Mouse (Mus musculus) pancreas, adult 10 weeks (tissue): Measurements from ENCODE around the gene Krtap4-6. TPM values are rescaled to one million over a fixed set of nuclear protein-coding genes. Genes with fewer than 3 reads are reported as not detected.

Experiments
- polyA plus RNA-seq: library from polyadenylated mRNA; stranded (reverse); fragments of 350-450 nt; fragmentation: Illumina TruSeq; extraction: RNeasy Lipid Tissue Mini Kit (QIAGEN cat#74804); gene quantifications from one replicate; pipeline ENCODE4 v1.2.3, GENCODE M21; 2015; ENCODE audit warnings: low read depth, low replicate concordance; ENCODE audit not compliant: insufficient read depth

Krtap4-6 gene
- polyA plus RNA-seq: not detected

DNA sequence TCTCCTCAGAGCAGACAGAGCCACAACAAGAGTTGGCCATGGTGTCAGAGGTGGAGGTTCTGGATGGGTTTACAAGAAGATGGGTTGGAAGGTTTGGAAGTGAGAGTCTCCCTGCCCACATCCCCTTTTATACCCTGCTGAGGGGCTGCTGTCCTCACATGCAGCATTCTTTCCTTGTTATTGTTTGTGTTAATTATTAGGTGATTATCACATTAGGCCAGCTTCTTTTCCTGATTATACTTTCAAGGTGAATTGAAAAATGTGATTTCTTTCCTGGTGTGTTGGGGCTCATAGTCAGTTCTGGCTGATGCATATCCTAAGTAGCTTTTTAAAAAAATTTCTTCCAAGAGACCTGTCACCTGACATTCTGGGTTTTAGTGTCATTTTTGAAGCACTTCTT is at the start of gene Krtap4-6:
Krtap4-6 (minus strand) TSS at position 101 of the 400 bp plus-strand sequence.

DNA sequence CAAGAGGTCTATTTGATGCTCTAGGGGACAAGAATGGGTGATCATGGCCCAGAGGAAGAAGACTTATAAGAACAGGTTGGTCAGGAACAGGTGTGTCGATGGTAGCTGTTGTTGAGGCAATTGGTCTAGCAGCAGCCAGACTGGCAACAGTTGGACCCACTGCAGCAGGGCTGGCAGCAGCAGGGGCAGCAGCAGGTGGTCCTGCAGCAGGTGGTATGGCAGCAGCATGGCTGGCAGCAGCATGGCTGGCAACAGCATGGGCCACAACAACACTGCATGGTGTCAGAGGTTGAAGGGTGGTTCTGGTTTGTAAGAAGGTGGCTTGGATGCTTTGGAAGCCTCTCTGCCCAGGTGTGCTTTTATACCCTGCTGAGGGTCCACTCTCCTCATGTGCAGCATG is 24.7 kb upstream of the Krtap4-6 start, which contains the start of gene Gm14190:
Gm14190 (minus strand) TSS at position 278 of the 400 bp plus-strand sequence.

DNA sequence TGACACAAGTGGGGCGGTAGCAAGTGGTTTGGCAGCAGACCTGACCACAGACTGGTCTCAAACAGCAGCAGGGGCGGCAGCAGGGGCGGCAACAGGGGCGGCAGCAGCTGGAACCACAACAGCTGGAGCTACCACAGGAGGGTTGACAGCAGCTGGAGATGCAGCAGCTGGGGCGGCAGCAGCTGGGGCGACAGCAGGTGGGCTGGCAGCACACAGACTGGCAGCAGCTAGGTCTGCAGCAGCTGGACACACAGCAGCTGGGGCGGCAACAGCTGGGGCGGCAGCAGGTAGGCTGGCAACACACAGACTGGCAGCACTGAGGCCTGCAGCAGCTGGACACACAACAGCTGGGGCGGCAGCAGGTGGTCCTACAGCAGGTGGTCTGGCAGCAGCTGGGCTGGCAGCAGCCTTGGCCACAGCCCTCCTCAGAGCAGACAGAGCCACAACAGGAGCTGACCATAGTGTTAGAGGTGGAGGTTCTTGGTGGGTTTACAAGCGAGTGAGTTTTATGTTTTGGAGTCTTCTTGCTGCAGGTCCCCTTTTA is 7.2 kb downstream of the Krtap4-6 start, which contains the start of gene Gm11563:
Gm11563 (minus strand) TSS at position 494 of the 544 bp plus-strand sequence.

DNA sequence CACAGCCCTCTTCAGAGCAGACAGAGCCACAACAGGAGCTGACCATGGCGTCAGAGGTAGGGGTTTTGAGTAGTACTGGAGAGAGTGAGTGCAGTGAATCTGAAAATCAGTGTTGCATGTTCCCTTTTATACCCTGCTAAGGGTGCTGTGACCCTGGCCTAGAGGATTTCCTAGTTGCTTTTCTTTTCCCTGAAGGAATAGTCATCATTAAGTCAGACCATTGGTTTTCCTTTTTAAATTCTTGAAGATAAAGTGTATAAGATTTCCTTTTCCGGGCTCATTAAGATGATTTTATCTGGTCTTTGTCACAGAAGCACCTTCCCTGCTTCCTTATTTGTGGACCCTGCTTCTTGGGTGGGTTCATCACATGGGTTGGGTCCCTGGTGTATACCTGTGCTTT is 15.6 kb downstream of the Krtap4-6 start, which contains the start of gene Gm11555:
Gm11555 (minus strand) TSS at position 101 of the 400 bp plus-strand sequence.

DNA sequence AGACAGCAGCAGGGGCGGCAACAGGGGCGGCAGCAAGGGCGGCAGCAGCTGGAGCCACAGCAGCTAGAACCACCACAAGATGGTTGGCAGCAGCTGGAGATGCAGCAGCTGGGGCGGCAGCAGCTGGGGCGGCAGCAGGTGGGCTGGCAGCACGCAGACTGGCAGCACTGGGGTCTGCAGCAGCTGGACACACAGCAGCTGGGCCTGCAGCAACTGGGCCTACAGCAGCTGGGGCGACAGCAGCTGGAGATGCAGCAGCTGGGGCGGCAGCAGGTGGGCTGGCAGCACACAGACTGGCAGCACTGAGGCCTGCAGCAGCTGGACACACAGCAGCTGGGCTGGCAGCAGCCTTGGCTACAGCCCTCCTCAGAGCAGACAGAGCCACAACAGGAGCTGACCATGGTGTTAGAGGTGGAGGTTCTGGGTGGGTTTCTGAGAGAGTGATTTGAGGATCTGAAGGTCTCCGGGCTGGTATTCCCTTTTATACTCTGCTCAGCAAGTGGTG is 22.1 kb downstream of the Krtap4-6 start, which contains the start of gene Krtap4-7:
Krtap4-7 (minus strand) TSS at position 455 of the 505 bp plus-strand sequence.

DNA sequence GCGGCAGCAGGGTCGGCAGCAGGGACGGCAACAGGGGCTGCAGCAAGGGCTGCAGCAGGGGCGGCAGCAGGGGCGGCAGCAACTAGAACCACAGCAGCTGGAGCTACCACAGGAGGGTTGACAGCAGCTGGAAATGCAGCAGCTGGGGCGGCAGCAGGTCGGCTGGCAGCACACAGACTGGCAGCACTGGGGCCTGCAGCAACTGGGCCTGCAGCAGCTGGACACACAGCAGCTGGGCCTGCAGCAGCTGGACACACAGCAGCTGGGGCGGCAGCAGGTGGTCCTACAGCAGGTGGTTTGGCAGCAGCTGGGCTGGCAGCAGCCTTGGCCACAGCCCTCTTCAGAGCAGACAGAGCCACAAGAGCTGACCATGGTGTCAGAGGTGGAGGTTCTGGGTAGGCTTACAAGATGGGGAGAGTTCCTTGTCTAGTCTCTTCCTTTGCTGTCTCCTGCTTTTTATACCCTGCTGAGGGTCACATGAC is 31.1 kb downstream of the Krtap4-6 start, which contains the start of gene Krtap4-2:
Krtap4-2 (minus strand) TSS at position 432 of the 482 bp plus-strand sequence.

DNA sequence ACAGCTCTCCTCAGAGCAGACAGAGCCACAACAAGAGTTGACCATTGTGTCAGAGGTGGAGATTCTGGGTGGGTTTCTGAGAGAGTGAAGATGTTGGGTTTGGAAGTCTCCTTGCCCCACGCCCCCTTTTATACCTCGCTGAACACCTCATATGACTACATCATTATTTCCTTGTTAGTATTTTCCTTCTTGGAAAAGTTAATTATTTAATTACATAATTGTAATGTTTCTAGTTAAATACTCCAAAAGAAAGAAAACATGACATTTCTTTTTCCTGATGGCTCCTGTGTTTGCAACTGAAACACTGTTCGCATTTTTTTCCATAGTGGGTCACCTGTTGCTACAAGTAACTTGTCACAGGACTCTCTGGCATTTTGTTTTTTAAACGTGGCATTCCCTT is 37.6 kb downstream of the Krtap4-6 start, which contains the start of gene Krtap4-1:
Krtap4-1 (minus strand) TSS at position 101 of the 400 bp plus-strand sequence.

DNA sequence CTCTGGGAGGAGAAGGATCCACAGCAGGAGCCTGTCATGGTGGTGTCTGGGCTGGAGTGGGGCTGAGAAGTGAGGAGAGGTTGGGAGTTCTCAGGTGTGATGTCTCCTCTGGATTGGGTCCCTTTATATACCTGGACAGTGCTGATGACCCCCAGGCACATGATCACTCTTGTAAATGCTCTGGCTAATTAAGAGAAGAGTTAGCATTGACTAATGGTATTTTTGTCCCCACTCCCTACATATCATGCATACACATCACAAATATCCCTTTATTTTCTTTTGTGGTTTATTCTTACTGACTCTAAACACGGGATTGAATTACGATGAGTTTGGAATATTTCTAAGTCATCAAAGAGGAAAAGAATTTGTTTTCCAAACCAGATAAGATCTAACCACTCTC is 45.4 kb downstream of the Krtap4-6 start, which contains the start of gene Gm11562:
Gm11562 (minus strand) TSS at position 101 of the 400 bp plus-strand sequence.

Other genes with a start within 250 kb of the Krtap4-6 start
- gene Krt12, start 243.7 kb downstream of the Krtap4-6 start, polyA plus RNA-seq: not detected
- not detected for gene Krt20, start 227.8 kb downstream of the Krtap4-6 start, polyA plus RNA-seq
- gene Krt23, start 172.8 kb downstream of the Krtap4-6 start, polyA plus RNA-seq: 2.0 TPM
- gene Krt39, start 144.6 kb downstream of the Krtap4-6 start, polyA plus RNA-seq: not detected
- not detected for gene Krt40, start 122.8 kb downstream of the Krtap4-6 start, polyA plus RNA-seq
- gene Krtap3-3, start 115.1 kb downstream of the Krtap4-6 start, polyA plus RNA-seq: not detected
- not detected for gene Krtap3-2, start 109.1 kb downstream of the Krtap4-6 start, polyA plus RNA-seq
- not detected for gene Gm11939, start 106.5 kb downstream of the Krtap4-6 start, polyA plus RNA-seq
- gene Krtap3-1, start 99.3 kb downstream of the Krtap4-6 start, polyA plus RNA-seq: not detected
- not detected for gene Krtap1-5, start 84.9 kb downstream of the Krtap4-6 start, polyA plus RNA-seq
- gene Krtap1-4, start 82.3 kb downstream of the Krtap4-6 start, polyA plus RNA-seq: not detected
- not detected for gene Krtap1-3, start 74.6 kb downstream of the Krtap4-6 start, polyA plus RNA-seq
- not detected for gene Krtap9-3, start 67.9 kb downstream of the Krtap4-6 start, polyA plus RNA-seq
- not detected for gene Gm11938, start 62.7 kb downstream of the Krtap4-6 start, polyA plus RNA-seq
- gene Gm11937, start 55.8 kb downstream of the Krtap4-6 start, polyA plus RNA-seq: not detected
- not detected for gene Krtap2-4, start 51.1 kb downstream of the Krtap4-6 start, polyA plus RNA-seq
- gene Gm11562, start 45.5 kb downstream of the Krtap4-6 start, polyA plus RNA-seq: not detected
- gene Krtap4-1, start 37.7 kb downstream of the Krtap4-6 start, polyA plus RNA-seq: not detected
- not detected for gene Krtap4-2, start 30.9 kb downstream of the Krtap4-6 start, polyA plus RNA-seq
- not detected for gene Krtap4-7, start 21.9 kb downstream of the Krtap4-6 start, polyA plus RNA-seq
- not detected for gene Gm11555, start 15.7 kb downstream of the Krtap4-6 start, polyA plus RNA-seq
- not detected for gene Gm11563, start 7.0 kb downstream of the Krtap4-6 start, polyA plus RNA-seq
- not detected for gene Gm14190, start 24.8 kb upstream of the Krtap4-6 start, polyA plus RNA-seq
- not detected for gene Gm14180, start 68.3 kb upstream of the Krtap4-6 start, polyA plus RNA-seq
- gene Gm11595, start 107.0 kb upstream of the Krtap4-6 start, polyA plus RNA-seq: not detected
- gene Krtap4-8, start 114.7 kb upstream of the Krtap4-6 start, polyA plus RNA-seq: not detected
- gene Krtap4-9, start 119.2 kb upstream of the Krtap4-6 start, polyA plus RNA-seq: not detected
- gene Gm11596, start 127.5 kb upstream of the Krtap4-6 start, polyA plus RNA-seq: not detected
- not detected for gene Gm11569, start 133.0 kb upstream of the Krtap4-6 start, polyA plus RNA-seq
- not detected for gene Gm11554, start 138.5 kb upstream of the Krtap4-6 start, polyA plus RNA-seq
- not detected for gene Krtap4-13, start 143.9 kb upstream of the Krtap4-6 start, polyA plus RNA-seq
- gene Gm11564, start 149.7 kb upstream of the Krtap4-6 start, polyA plus RNA-seq: not detected
- gene 2300003K06Rik, start 172.1 kb upstream of the Krtap4-6 start, polyA plus RNA-seq: not detected
- gene Krtap4-16, start 185.6 kb upstream of the Krtap4-6 start, polyA plus RNA-seq: not detected
- gene Gm11568, start 192.0 kb upstream of the Krtap4-6 start, polyA plus RNA-seq: not detected
- not detected for gene Gm11559, start 198.5 kb upstream of the Krtap4-6 start, polyA plus RNA-seq
- gene Krtap9-1, start 207.4 kb upstream of the Krtap4-6 start, polyA plus RNA-seq: not detected
- not detected for gene Gm11567, start 213.2 kb upstream of the Krtap4-6 start, polyA plus RNA-seq
- not detected for gene Krtap31-1, start 242.0 kb upstream of the Krtap4-6 start, polyA plus RNA-seq
- gene Gm11565, start 248.8 kb upstream of the Krtap4-6 start, polyA plus RNA-seq: not detected